Mouse (Mus musculus) embryonic fibroblast, embryonic 13.5 days (primary cell): ENCODE data around the gene Ube2t.
A peak's percentile ranks its signal among the peaks of the same experiment; 100 is the strongest.

Experiments used
- CTCF ChIP-seq: IDR thresholded peaks from 2 replicates; pipeline ENCODE4 v1.5.1; 2011; ENCODE audit warnings: mild to moderate bottlenecking, control low read depth, low read length, moderate library complexity, borderline replicate concordance; ENCODE audit not compliant: insufficient read depth
- POLR2A ChIP-seq: IDR thresholded peaks from 2 replicates; pipeline ENCODE4 v1.6.1; 2011; ENCODE audit warnings: low read depth, mild to moderate bottlenecking, control low read depth, low read length, moderate library complexity

DNA sequence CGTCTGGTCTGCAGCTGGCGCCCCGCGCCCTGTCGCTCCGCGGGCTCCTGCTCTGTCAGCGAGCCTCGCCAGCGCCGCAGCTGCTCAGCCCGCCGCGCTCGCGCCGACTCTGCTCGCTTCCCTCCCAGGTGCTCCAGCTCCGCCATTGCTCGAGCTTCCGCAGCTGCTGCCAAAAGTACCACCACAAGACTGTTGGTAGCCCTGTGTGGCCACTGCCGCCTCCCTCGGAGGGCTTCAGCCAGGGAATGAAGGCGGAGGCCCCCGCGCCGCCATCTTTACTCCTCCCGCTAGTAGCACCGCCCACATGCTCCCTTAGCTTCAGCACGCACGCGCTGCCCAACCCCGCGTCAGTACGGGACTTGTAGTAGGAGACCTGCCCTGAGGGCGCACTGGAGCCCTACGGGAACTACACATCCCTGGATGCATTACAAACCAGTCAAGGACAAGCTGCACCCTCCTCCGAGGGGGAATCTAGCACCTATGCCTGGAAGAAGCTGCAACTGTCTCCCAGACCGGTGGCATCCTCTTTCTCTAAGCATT lies 6.7 kb upstream of the Ube2t start, which contains the start of gene Ppp1r12b:
- TF ChIP-seq POLR2A (peak; percentile 91), CTCF (no peak)
